Mouse (Mus musculus): Measurements from ENCODE around the gene Olfr1450. TPM values are rescaled to one million over a fixed set of nuclear protein-coding genes. Genes with fewer than 3 reads are reported as not detected.
"Not testable (repeated sequence)": the region's sequence is repeated elsewhere in the genome, so short reads cannot be mapped to it uniquely, and the experiment has no call there.

Gene Olfr1450
- total RNA-seq (2021): not detected
- long read RNA-seq, experiment 1: 0 reads
- long read RNA-seq, experiment 2: 0 reads

GRCm38 (mm10) chr19:12949958-12950357 is at the start of gene Olfr1450:
Olfr1450 (plus strand) TSS chr19:12950258.
- Histone ChIP-seq H3K4me3 (no peak within 1 kb of the TSS), H3K27ac (no peak within 1 kb of the TSS)
- intact Hi-C loops (cut with DNase I): no loop called here
- TF ChIP-seq CTCF (IDR thresholded peaks at IDR 0.05): no peak
- no peak for DNase-seq

GRCm38 (mm10) chr19:12903643-12904042 is 46.4 kb upstream of the Olfr1450 start, which contains the start of gene Olfr1447:
Olfr1447 (minus strand) TSS chr19:12903743.
- Histone ChIP-seq H3K27ac (no peak within 1 kb of the TSS), H3K4me3 (no peak within 1 kb of the TSS)
- TF ChIP-seq CTCF (IDR thresholded peaks at IDR 0.05): no peak
- intact Hi-C loops (cut with DNase I): no loop called here
- no peak for DNase-seq

GRCm38 (mm10) chr19:12924319-12924718 is 25.7 kb upstream of the Olfr1450 start, which contains the start of gene Olfr1448:
Olfr1448 (minus strand) TSS chr19:12924419.
- Histone ChIP-seq H3K4me3 (no peak within 1 kb of the TSS), H3K27ac (no peak within 1 kb of the TSS)
- no peak for TF ChIP-seq CTCF (IDR thresholded peaks at IDR 0.05)
- no peak for DNase-seq
- intact Hi-C loops (cut with DNase I): no loop called here

GRCm38 (mm10) chr19:12930540-12930939 is 19.5 kb upstream of the Olfr1450 start, which contains the start of gene Olfr1449:
Olfr1449 (plus strand) TSS chr19:12930840.
- H3K27ac ChIP-seq: no peak within 1 kb of the TSS
- H3K4me3 ChIP-seq: no peak within 1 kb of the TSS
- no peak for DNase-seq
- no peak for TF ChIP-seq CTCF (IDR thresholded peaks at IDR 0.05)
- intact Hi-C loops (cut with DNase I): no loop called here

- DNase-seq; intact Hi-C loops (cut with DNase I); H3K4me3 ChIP-seq; H3K27ac ChIP-seq: not testable (repeated sequence)
Measured at GRCm38 (mm10) chr19:12970082-12970481, 20.0 kb downstream of the Olfr1450 start.

- DNase-seq; intact Hi-C loops (cut with DNase I); H3K4me3 ChIP-seq; H3K27ac ChIP-seq: not testable (repeated sequence)
Measured at GRCm38 (mm10) chr19:12992316-12992715, 42.3 kb downstream of the Olfr1450 start.

GRCm38 (mm10) chr19:12994714-12995113 is 44.7 kb downstream of the Olfr1450 start, which contains the start of gene Olfr1451:
Olfr1451 (plus strand) TSS chr19:12995014.
- no peak for TF ChIP-seq CTCF (IDR thresholded peaks at IDR 0.05)
- DNase-seq: no peak
- H3K27ac ChIP-seq: no peak within 1 kb of the TSS
- H3K4me3 ChIP-seq: no peak within 1 kb of the TSS
- intact Hi-C loops (cut with DNase I): no loop called here

Other genes with a start within 250 kb of the Olfr1450 start
- 1 to 10 TPM; 1.8 to 2.2 TPM for gene Cntf, start 184.6 kb upstream of the Olfr1450 start, total RNA-seq (2021)
- gene Zfp91, start 154.1 kb upstream of the Olfr1450 start, total RNA-seq (2021): 100 to 1,000 TPM; 135 to 138 TPM
- under 1 TPM in 1 of 2 experiments, not detected in 1; 0.17 TPM for gene Lpxn, start 154.1 kb upstream of the Olfr1450 start, total RNA-seq (2021)
- gene Gm5244, start 103.6 kb upstream of the Olfr1450 start, total RNA-seq (2021): not detected
- not detected for gene Olfr1444, start 93.0 kb upstream of the Olfr1450 start, total RNA-seq (2021)
- not detected for gene Olfr1445, start 66.4 kb upstream of the Olfr1450 start, total RNA-seq (2021)
- gene Olfr1446, start 56.7 kb upstream of the Olfr1450 start, total RNA-seq (2021): not detected
- gene Olfr1447, start 46.5 kb upstream of the Olfr1450 start, total RNA-seq (2021): not detected
- gene Olfr1448, start 25.8 kb upstream of the Olfr1450 start, total RNA-seq (2021): not detected
- gene Olfr1449, start 19.4 kb upstream of the Olfr1450 start, total RNA-seq (2021): not detected
- gene Olfr1451, start 44.8 kb downstream of the Olfr1450 start, total RNA-seq (2021): not detected
- gene Olfr1453, start 78.1 kb downstream of the Olfr1450 start, total RNA-seq (2021): not detected
- not detected for gene Olfr1454, start 110.4 kb downstream of the Olfr1450 start, total RNA-seq (2021)
- not detected for gene Olfr1457, start 147.6 kb downstream of the Olfr1450 start, total RNA-seq (2021)
- gene Olfr1458, start 156.5 kb downstream of the Olfr1450 start, total RNA-seq (2021): not detected
- gene Olfr1459, start 199.3 kb downstream of the Olfr1450 start, total RNA-seq (2021): not detected
- gene Olfr1461, start 212.7 kb downstream of the Olfr1450 start, total RNA-seq (2021): not detected
- not detected for gene Olfr1462, start 235.5 kb downstream of the Olfr1450 start, total RNA-seq (2021)

Measured in gastrocnemius, adult 2 months (tissue).